Comparison of ENCODE assay signal across 1 mouse cellular context in the genomic region with DNA sequence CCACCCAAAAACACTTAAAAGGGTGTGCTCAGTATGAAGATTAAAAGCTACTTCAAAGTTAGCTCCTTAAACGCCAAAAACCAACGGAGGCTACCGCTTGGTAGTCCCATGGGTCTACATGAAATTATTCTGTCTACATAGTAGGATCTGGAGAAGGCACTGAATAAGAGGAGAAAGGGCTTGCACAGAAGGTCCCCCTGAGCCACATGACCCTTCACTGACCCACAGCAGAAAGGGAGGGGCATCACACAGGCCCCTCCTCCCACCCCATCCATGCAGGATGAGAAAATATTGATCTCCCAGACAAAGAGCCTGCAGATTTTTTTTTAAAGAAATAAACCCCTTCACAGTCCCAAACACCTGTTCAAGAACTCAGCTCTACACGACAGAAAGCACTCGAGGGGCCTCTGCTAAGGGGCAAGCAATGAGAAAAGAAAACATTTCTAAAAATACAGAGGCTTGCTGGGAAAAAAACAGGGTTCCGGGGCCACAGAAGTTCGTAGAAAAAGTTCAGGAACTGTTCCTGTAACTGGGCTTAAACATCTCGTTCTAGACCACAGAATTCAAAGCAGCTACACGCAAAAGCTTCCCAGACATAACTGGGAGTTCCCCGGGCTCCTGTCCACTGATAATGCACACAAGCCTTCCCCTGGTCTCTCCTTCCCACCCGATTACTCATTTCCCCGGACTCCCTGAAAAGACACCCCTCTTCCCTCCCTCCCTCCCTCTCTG.
TF ChIP-seq lines count a peak whose summit lies in the region.

No protein-coding gene starts in this region.

TF ChIP-seq in CH12.LX, 34 proteins besides CTCF, POLR2A, EP300 and RAD21 (continued from another document):
- TF ChIP-seq IRF4 (IDR thresholded peaks at IDR 0.05; ENCODE audit: low read depth, low read length) (peak; percentile 81), USF2 (conservative IDR thresholded peaks at IDR 0.05; ENCODE audit: low read depth, low read length) (no peak), GABPA (IDR thresholded peaks at IDR 0.05; ENCODE audit: insufficient replicate concordance, low read depth, low read length) (no peak), E2F4 (IDR thresholded peaks at IDR 0.05; ENCODE audit: insufficient replicate concordance, low read depth, low read length) (no peak), TBP (conservative IDR thresholded peaks at IDR 0.05; ENCODE audit: low read depth, low read length) (no peak), ELF1 (IDR thresholded peaks at IDR 0.05; ENCODE audit: low read depth, low read length) (peak; percentile 53; the same call in 1 of the 2 replicates), RCOR1 (conservative IDR thresholded peaks at IDR 0.05; ENCODE audit: low read depth, low read length) (peak; percentile 57; the same call in 1 of the 2 replicates), PAX5 (IDR thresholded peaks at IDR 0.05; ENCODE audit: low read length) (no peak)
TF ChIP-seq in CH12.LX: peak in this region for 12.
